Mouse (Mus musculus): Measurements from ENCODE around the gene AI467606.

DNA sequence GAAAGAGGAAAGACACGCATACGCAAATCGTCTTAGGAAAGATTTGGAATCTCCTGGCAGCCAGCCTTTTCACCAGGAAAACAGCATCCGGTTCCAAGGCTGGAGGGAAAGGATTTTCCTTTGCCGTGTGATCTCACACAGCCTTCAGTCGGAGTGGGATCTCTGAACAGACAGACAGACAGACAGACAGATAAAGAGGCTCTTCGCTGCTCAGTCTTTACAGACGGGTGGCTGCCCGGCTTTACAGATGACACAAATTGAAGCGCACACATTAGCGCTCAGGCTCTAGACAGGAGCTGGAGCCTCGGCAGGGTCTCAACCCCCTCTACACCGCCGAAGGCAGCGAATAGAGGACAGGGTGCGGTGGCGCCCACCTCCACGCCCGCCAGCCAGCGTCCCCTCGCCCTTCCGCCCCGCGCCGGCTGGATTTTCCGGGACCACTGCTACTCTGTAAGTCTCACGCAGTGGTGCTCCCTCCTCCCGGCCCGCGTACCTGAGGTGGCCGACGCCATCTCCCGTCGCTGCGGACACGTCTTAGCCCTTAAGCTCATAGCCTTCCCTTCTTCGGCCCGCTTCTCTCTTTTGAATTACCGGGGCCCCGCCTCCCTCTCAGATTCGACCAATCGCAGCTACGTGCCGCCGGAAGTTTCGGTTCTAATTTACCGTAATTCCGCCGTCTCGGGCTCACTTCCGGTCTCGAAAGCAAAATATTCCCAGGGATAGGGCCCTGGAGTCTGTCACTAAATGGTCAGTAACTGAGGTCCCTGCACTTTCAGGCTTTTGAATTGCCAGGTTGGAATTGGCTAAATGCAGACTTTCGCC is 49.1 kb upstream of the AI467606 start, which contains the start of gene Kif22:
- TF ChIP-seq CTCF (IDR thresholded peaks at IDR 0.05; ENCODE audit: low read depth, low read length): no peak
- TF ChIP-seq POLR2A (IDR thresholded peaks at IDR 0.05; ENCODE audit: borderline replicate concordance, low read depth, low read length): no peak
